Mouse (Mus musculus): ENCODE results near the gene Tle3. TPM values are rescaled to one million over a fixed set of nuclear protein-coding genes. Genes with fewer than 3 reads are reported as not detected.

Gene Tle3
- total RNA-seq, 2 experiments from 2014 or later = 51.5 to 53.2 TPM

GRCm38 (mm10) chr9:61436761-61437160 is 64.6 kb downstream of the Tle3 start:
- DNase-seq = no peak

- no peak for DNase-seq
Observed at GRCm38 (mm10) chr9:61439092-61439491, 66.9 kb downstream of the Tle3 start.

GRCm38 (mm10) chr9:61439979-61440378 is 67.8 kb downstream of the Tle3 start:
- no peak for DNase-seq

GRCm38 (mm10) chr9:61441206-61441913 is 69.2 kb downstream of the Tle3 start:
- DNase-seq = no peak

GRCm38 (mm10) chr9:61442951-61443630 is 70.9 kb downstream of the Tle3 start:
- DNase-seq = no peak

GRCm38 (mm10) chr9:61445151-61445550 is 73.0 kb downstream of the Tle3 start:
- DNase-seq = no peak

GRCm38 (mm10) chr9:61445711-61446222 is 73.6 kb downstream of the Tle3 start:
- DNase-seq = no peak

GRCm38 (mm10) chr9:61446965-61447364 is 74.8 kb downstream of the Tle3 start:
- DNase-seq = no peak

- no peak for DNase-seq
Observed at GRCm38 (mm10) chr9:61449363-61449904, 77.3 kb downstream of the Tle3 start.

GRCm38 (mm10) chr9:61452081-61452480 is 79.9 kb downstream of the Tle3 start:
- no peak for DNase-seq

- DNase-seq = no peak
Observed at GRCm38 (mm10) chr9:61455861-61456261, 83.7 kb downstream of the Tle3 start.

GRCm38 (mm10) chr9:61456441-61457161 is 84.4 kb downstream of the Tle3 start:
- no peak for DNase-seq

GRCm38 (mm10) chr9:61457162-61457523 is 85.0 kb downstream of the Tle3 start:
- no peak for DNase-seq

- DNase-seq = no peak
Observed at GRCm38 (mm10) chr9:61461859-61462258, 89.7 kb downstream of the Tle3 start.

- DNase-seq = no peak
Observed at GRCm38 (mm10) chr9:61467436-61467835, 95.3 kb downstream of the Tle3 start.

Data from layer of hippocampus, postnatal 36 days (tissue).